Mouse (Mus musculus) hindbrain, embryonic 14.5 days (tissue): ENCODE data around the gene Zfp90. TPM values are rescaled to one million over a fixed set of nuclear protein-coding genes. Genes with fewer than 3 reads are reported as not detected.
A peak's percentile ranks its signal among the peaks of the same experiment; 100 is the strongest.

ENCODE experiments used
- ATAC-seq: fragments of 200-750 bp; cut with Nextera tagmentation; 2 replicates; pipeline ENCODE4 v1.8.0; 2017; ENCODE audit warnings: moderate number of reproducible peaks, mild to moderate bottlenecking, moderate TSS enrichment, moderate library complexity; ENCODE audit not compliant: low FRiP score
- DNase-seq: peaks from one replicate; pipeline ENCODE4 v3.0.0-alpha.2; 2015; ENCODE audit warnings: low spot score
- H3K27ac ChIP-seq: fragments of 300-500 bp; sonication (generic); 2 replicates; pipeline ENCODE4 v1.5.1; 2014; ENCODE audit warnings: mild to moderate bottlenecking, moderate library complexity
- H3K27me3 ChIP-seq: fragments of 300-500 bp; sonication (generic); 2 replicates; pipeline ENCODE4 v1.6.1; 2014; ENCODE audit warnings: mild to moderate bottlenecking, low read length, mixed read lengths; ENCODE audit not compliant: control insufficient read depth, insufficient read depth
- H3K36me3 ChIP-seq: fragments of 300-500 bp; sonication (generic); replicated peaks from 2 replicates; pipeline ENCODE4 v1.6.1; 2014; ENCODE audit not compliant: control insufficient read depth, insufficient read depth
- H3K4me1 ChIP-seq: fragments of 300-500 bp; sonication (generic); replicated peaks from 2 replicates; pipeline ENCODE4 v1.6.1; 2014; ENCODE audit warnings: antibody characterized with exemption, low read length, mixed read lengths; ENCODE audit not compliant: control insufficient read depth, insufficient read depth
- H3K4me2 ChIP-seq: fragments of 300-500 bp; sonication (generic); replicated peaks from 2 replicates; pipeline ENCODE4 v1.6.1; 2014; ENCODE audit warnings: mild to moderate bottlenecking, moderate library complexity
- H3K4me3 ChIP-seq: fragments of 300-500 bp; sonication (generic); replicated peaks from 2 replicates; pipeline ENCODE4 v1.5.1; 2014; ENCODE audit warnings: mild to moderate bottlenecking, low read length
- H3K9ac ChIP-seq: fragments of 300-500 bp; sonication (generic); 2 replicates; pipeline ENCODE4 v1.6.1; 2014
- H3K9me3 ChIP-seq: fragments of 300-500 bp; sonication (generic); 2 replicates; pipeline ENCODE4 v1.6.1; 2016; ENCODE audit warnings: low read length; ENCODE audit not compliant: control insufficient read depth
- WGBS: fragments of 180-500 bp; shearing (Covaris S2); extraction: QIAGEN DNeasy Blood & Tissue Kit; methylation state at CpG from one replicate; pipeline ENCODE4 v1.1.7; 2014; 5-methylcytosine and 5-hydroxymethylcytosine counted together
- polyA plus RNA-seq: library from polyadenylated mRNA; unstranded; fragments of >200 nt; fragmentation: Nextera tagmentation; extraction: Ambion mirVana; gene quantifications from 2 replicates; pipeline ENCODE4 v1.2.1, GENCODE M21; 2014

Gene Zfp90
- 40.3 and 41.7 TPM in 2 replicates for polyA plus RNA-seq

DNA sequence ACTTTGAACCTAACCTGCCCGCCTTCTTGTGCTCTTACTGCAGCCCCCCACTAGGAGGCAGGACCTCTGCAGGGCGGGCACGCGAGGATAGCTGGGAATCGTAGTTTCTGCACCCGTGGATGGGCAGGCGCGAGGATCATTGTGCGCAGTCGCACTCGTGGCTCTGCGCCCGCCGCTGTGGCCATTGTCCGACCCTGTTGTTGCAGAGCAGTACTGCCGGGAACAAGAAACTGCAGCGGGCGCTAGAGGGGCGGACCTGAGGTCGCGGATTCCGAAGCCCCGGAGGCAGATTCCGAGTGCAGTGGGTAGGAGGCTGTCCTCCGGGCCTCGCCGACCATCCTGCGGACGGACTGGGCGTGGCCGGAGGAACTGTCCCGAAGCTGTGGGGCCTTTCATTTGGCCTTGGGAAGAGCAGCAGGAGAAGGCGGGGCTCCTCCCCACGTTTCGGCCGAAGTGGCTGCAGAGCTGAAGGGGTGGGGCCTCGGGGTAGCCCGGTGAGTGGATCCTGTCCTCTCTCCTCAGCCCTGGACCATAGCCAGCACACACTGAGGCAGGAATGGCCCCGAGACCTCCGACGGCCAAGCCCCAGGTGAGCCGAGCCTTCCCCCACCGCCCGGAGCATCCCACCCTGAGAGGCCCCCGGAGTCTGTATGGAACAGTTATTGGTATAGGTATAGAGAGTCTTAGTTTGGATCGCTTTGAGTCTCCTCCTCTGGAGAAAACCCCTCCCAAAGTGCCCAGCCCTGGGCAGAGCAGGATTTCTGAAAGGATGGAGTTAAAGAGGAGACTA, at the start of gene Zfp90:
TSS of gene Zfp90 (plus strand) at position 146 of the 790 bp plus-strand sequence.
- Histone ChIP-seq H3K9ac (peak within 1 kb of the TSS; percentile 98), H3K27ac (peak within 1 kb of the TSS; percentile 97), H3K9me3 (peaks cover 15% of the 10 kb centered on the region), H3K4me3 (peak within 1 kb of the TSS; percentile 87), H3K4me1 (peaks cover 6% of the 10 kb centered on the region), H3K4me2 (peak within 1 kb of the TSS; percentile 79), H3K27me3 (no peaks in the 10 kb centered on the region), H3K36me3 (peaks cover 29% of the 10 kb centered on the region)
- DNase-seq (peak; percentile 95), ATAC-seq (peak; percentile 98)
- under 1% methylated on average over 46 of the region's 46 CpGs for WGBS

DNA sequence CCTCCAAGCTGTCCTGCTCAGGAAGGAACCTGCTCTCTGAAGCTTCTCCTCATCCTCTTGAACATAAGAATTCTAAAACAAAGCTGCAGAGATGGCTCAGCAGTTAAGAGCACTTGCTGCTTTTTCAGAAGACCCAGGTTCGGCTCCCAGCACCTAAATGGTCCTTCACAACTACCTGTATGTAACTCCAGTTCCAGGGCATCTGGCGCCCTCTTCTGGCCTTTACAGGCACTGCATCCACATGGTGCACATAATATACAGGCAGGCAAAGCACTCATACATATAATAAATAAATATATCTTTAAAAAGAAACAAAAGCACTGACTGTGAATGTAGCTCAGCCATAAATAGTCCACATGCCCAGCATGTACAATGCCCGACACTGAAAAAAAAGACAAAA, 46.6 kb upstream of the Zfp90 start:
- Histone ChIP-seq H3K4me3 (no peak overlapping the region), H3K36me3 (no peaks in the 10 kb centered on the region), H3K9me3 (no peaks in the 10 kb centered on the region), H3K4me1 (no peaks in the 10 kb centered on the region), H3K27me3 (no peaks in the 10 kb centered on the region), H3K9ac (no peak overlapping the region), H3K27ac (no peak overlapping the region), H3K4me2 (no peak overlapping the region)
- ATAC-seq: no peak
- DNase-seq: no peak
- 72% methylated on average over 3 of the region's 3 CpGs for WGBS

DNA sequence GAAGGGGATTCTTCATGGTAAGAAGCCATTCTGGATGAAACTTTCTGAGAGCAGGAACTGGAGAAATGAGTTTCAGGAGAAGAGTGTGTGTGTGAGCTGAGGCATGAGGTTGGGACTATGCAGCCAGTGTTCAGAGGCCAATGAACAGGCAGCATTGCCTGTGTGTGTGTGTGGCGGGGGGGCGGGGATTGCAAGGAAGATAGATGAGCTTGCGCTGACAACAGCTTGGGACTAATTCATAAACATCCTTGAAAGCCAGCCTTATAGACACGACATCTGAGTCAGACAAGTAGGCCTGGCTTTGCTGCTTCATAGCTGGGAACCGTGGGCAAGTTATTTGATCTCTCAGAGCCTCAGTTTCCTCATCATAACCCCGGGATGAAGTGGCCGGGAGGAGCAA, 46.1 kb upstream of the Zfp90 start:
- Histone ChIP-seq H3K4me1 (no peaks in the 10 kb centered on the region), H3K9ac (no peak overlapping the region), H3K4me3 (no peak overlapping the region), H3K9me3 (no peaks in the 10 kb centered on the region), H3K4me2 (no peak overlapping the region), H3K36me3 (no peaks in the 10 kb centered on the region), H3K27ac (no peak overlapping the region), H3K27me3 (no peaks in the 10 kb centered on the region)
- ATAC-seq: no peak
- 82% methylated on average over 7 of the region's 7 CpGs for WGBS
- DNase-seq: no peak

DNA sequence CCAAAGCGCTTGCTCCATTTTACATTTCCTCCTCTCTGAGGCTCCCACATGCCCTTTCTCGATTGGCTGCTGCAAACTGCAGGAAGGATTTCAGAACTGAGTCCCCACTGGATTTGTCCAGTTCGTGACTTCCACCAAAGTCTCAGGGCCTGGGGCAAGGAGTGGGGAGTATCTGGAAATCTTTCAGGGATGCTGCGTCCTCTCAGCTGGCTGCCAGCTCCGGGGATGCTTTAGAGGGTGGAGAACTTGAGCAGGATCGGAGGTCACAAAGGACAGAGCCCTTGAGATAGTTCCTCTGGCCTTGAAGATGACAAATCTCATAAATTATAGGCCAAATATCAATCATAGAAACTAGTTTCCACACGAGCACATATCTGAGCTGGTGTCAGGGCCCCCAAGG, 39.2 kb upstream of the Zfp90 start:
- ATAC-seq: no peak
- H3K9me3 ChIP-seq: no peaks in the 10 kb centered on the region
- H3K9ac ChIP-seq: no peak overlapping the region
- no peaks in the 10 kb centered on the region for H3K27me3 ChIP-seq
- no peak overlapping the region for H3K4me2 ChIP-seq
- H3K4me3 ChIP-seq: no peak overlapping the region
- WGBS: 76% methylated on average over 7 of the region's 7 CpGs
- no peaks in the 10 kb centered on the region for H3K36me3 ChIP-seq
- H3K27ac ChIP-seq: no peak overlapping the region
- 0 out of 2 replicates have a peak, but pooled peaks cover 3% of the 10 kb centered on the region for H3K4me1 ChIP-seq
- no peak for DNase-seq

GRCm38 (mm10) chr8:106376862-106377261, 38.3 kb upstream of the Zfp90 start:
- no peak overlapping the region for H3K4me2 ChIP-seq
- no peaks in the 10 kb centered on the region for H3K9me3 ChIP-seq
- ATAC-seq (peak; percentile 69; the same call in 1 of the 2 replicates), DNase-seq (peak; percentile 51)
- no peak overlapping the region for H3K27ac ChIP-seq
- no peaks in the 10 kb centered on the region for H3K27me3 ChIP-seq
- 17% methylated on average over 9 of the region's 9 CpGs for WGBS
- no peak overlapping the region for H3K4me3 ChIP-seq
- no peaks in the 10 kb centered on the region for H3K36me3 ChIP-seq
- no peak overlapping the region for H3K9ac ChIP-seq
- H3K4me1 ChIP-seq: 0 out of 2 replicates have a peak, but pooled peaks cover 3% of the 10 kb centered on the region

- DNase-seq: no peak
- Histone ChIP-seq H3K27ac (no peak overlapping the region), H3K4me2 (no peak overlapping the region), H3K9me3 (no peaks in the 10 kb centered on the region), H3K36me3 (no peaks in the 10 kb centered on the region), H3K4me3 (no peak overlapping the region), H3K27me3 (no peaks in the 10 kb centered on the region), H3K9ac (no peak overlapping the region), H3K4me1 (0 out of 2 replicates have a peak, but pooled peaks cover 3% of the 10 kb centered on the region)
- 78% methylated on average over 7 of the region's 7 CpGs for WGBS
- no peak for ATAC-seq
Observed at GRCm38 (mm10) chr8:106378501-106379048, 36.6 kb upstream of the Zfp90 start.

GRCm38 (mm10) chr8:106379357-106379756, 35.8 kb upstream of the Zfp90 start:
- Histone ChIP-seq H3K36me3 (no peaks in the 10 kb centered on the region), H3K27me3 (no peaks in the 10 kb centered on the region), H3K4me1 (0 out of 2 replicates have a peak, but pooled peaks cover 3% of the 10 kb centered on the region), H3K9me3 (no peaks in the 10 kb centered on the region), H3K9ac (no peak overlapping the region), H3K4me3 (no peak overlapping the region), H3K4me2 (no peak overlapping the region), H3K27ac (no peak overlapping the region)
- DNase-seq (no peak), ATAC-seq (no peak)
- 80% methylated on average over 5 of the region's 5 CpGs for WGBS

GRCm38 (mm10) chr8:106381026-106381425, 34.1 kb upstream of the Zfp90 start:
- DNase-seq (no peak), ATAC-seq (no peak)
- WGBS: 92% methylated on average over 6 of the region's 6 CpGs
- H3K4me2 ChIP-seq: no peak overlapping the region
- no peaks in the 10 kb centered on the region for H3K27me3 ChIP-seq
- H3K9me3 ChIP-seq: no peaks in the 10 kb centered on the region
- 0 out of 2 replicates have a peak, but pooled peaks cover 3% of the 10 kb centered on the region for H3K4me1 ChIP-seq
- H3K9ac ChIP-seq: no peak overlapping the region
- no peak overlapping the region for H3K27ac ChIP-seq
- no peak overlapping the region for H3K4me3 ChIP-seq
- H3K36me3 ChIP-seq: no peaks in the 10 kb centered on the region

- 87% methylated on average over 9 of the region's 9 CpGs for WGBS
- DNase-seq: no peak
- no peaks in the 10 kb centered on the region for H3K4me1 ChIP-seq
- no peak overlapping the region for H3K9ac ChIP-seq
- no peak overlapping the region for H3K4me2 ChIP-seq
- no peaks in the 10 kb centered on the region for H3K9me3 ChIP-seq
- H3K4me3 ChIP-seq: no peak overlapping the region
- H3K36me3 ChIP-seq: no peaks in the 10 kb centered on the region
- ATAC-seq: no peak
- H3K27me3 ChIP-seq: no peaks in the 10 kb centered on the region
- H3K27ac ChIP-seq: no peak overlapping the region
Observed at GRCm38 (mm10) chr8:106387801-106388415, 27.2 kb upstream of the Zfp90 start.
